Mouse (Mus musculus) neural tube, embryonic 14.5 days (tissue): ENCODE measurements around the gene 0610037L13Rik. TPM values are rescaled to one million over a fixed set of nuclear protein-coding genes. Genes with fewer than 3 reads are reported as not detected.

Source experiments
- ATAC-seq: fragments of 200-750 bp; cut with Nextera tagmentation; 2 replicates; pipeline ENCODE4 v1.8.0; 2017; ENCODE audit warnings: low read depth, mild to moderate bottlenecking, moderate TSS enrichment, moderate library complexity
- H3K27ac ChIP-seq: fragments of 300-500 bp; sonication (generic); 2 replicates; pipeline ENCODE4 v1.5.1; 2014; ENCODE audit warnings: low read depth, mild to moderate bottlenecking, control low read depth, low read length, moderate library complexity, mixed read lengths
- H3K27me3 ChIP-seq: fragments of 300-500 bp; sonication (generic); 2 replicates; pipeline ENCODE4 v1.6.1; 2014; ENCODE audit warnings: low read length; ENCODE audit not compliant: control insufficient read depth, insufficient read depth
- H3K36me3 ChIP-seq: fragments of 300-500 bp; sonication (generic); 2 replicates; pipeline ENCODE4 v1.6.1; 2014; ENCODE audit warnings: low read length, mixed read lengths; ENCODE audit not compliant: control insufficient read depth, insufficient read depth
- H3K4me1 ChIP-seq: fragments of 300-500 bp; sonication (generic); 2 replicates; pipeline ENCODE4 v1.6.1; 2014; ENCODE audit warnings: low read length; ENCODE audit not compliant: control insufficient read depth, insufficient read depth
- H3K4me2 ChIP-seq: fragments of 300-500 bp; sonication (generic); 2 replicates; pipeline ENCODE4 v1.6.1; 2014; ENCODE audit warnings: mild to moderate bottlenecking, low read depth, low read length, control low read depth
- H3K4me3 ChIP-seq: fragments of 300-500 bp; sonication (generic); 2 replicates; pipeline ENCODE4 v1.5.1; 2014; ENCODE audit warnings: low read depth, low read length, control low read depth, mixed read lengths
- H3K9ac ChIP-seq: fragments of 300-500 bp; sonication (generic); replicated peaks from 2 replicates; pipeline ENCODE4 v1.6.1; 2014; ENCODE audit warnings: low read depth, mild to moderate bottlenecking, control low read depth, low read length, mixed read lengths
- H3K9me3 ChIP-seq: fragments of 300-500 bp; sonication (generic); 2 replicates; pipeline ENCODE4 v1.6.1; 2016; ENCODE audit warnings: low read length; ENCODE audit not compliant: control insufficient read depth
- WGBS: fragments of 180-500 bp; shearing (Covaris S2); extraction: QIAGEN DNeasy Blood & Tissue Kit; methylation state at CpG from one replicate; pipeline ENCODE4 v1.1.7; 2014; 5-methylcytosine and 5-hydroxymethylcytosine counted together
- polyA plus RNA-seq: library from polyadenylated mRNA; unstranded; fragments of >200 nt; fragmentation: Nextera tagmentation; extraction: Ambion mirVana; gene quantifications from 2 replicates; pipeline ENCODE4 v1.2.1, GENCODE M21; 2014

Gene 0610037L13Rik
- polyA plus RNA-seq, 1 experiment from 2014 or later = 82.6 TPM

GRCm38 (mm10) chr4:107899211-107899927 lies 9.8 kb downstream of the 0610037L13Rik start:
- 86% methylated on average over 5 of the region's 5 CpGs for WGBS
- Histone ChIP-seq H3K4me3 (no peak overlapping the region), H3K4me1 (no peaks in the 10 kb centered on the region), H3K36me3 (peaks cover 20% of the 10 kb centered on the region; the same call in 1 of the 2 replicates), H3K4me2 (no peak overlapping the region), H3K9me3 (no peaks in the 10 kb centered on the region), H3K9ac (no peak overlapping the region), H3K27me3 (no peaks in the 10 kb centered on the region), H3K27ac (no peak overlapping the region)
- ATAC-seq = no peak

DNA sequence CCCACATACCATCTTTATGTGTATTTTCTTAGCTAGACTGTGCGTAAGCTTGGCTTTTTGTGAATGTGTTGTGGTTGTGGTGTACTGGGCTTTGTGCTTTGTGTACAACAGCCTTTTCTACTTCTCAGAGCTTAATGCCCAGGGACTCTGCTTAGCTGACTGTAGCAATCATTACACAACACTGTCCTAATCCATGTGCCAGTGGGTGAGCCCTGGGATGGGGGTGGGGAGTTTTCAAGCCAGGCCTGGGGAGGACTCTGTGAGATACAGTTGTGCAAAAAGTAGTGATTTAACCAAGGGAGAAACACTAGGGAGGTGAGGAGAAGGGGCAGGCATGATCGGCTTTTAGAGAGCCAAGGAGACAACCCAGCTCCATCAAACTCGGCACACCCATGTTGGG lies 10.6 kb downstream of the 0610037L13Rik start:
- Histone ChIP-seq H3K27ac (no peak overlapping the region), H3K4me1 (no peaks in the 10 kb centered on the region), H3K9ac (no peak overlapping the region), H3K4me3 (no peak overlapping the region), H3K4me2 (no peak overlapping the region), H3K36me3 (peaks cover 20% of the 10 kb centered on the region; the same call in 1 of the 2 replicates), H3K27me3 (no peaks in the 10 kb centered on the region), H3K9me3 (no peaks in the 10 kb centered on the region)
- WGBS = 98% methylated on average over 3 of the region's 3 CpGs
- ATAC-seq = no peak

DNA sequence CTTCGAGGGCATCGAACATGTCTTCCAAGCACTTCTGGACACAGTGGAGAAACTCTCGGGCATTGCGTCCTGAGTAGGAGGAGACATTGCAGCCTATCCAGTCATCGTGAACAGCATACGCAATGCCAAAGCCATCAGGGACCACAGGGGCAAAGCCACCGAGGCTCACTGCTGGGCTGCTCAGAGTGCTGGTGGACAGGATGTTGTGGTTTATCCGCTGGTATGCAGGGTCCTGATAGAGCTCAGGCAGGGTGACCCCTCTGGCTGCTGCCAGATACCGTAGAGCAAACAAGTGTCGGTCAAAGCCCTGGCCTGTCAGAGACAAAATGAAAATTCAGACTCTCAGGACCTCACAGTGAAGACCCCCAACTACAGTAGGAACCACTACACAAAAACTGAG lies 14.6 kb downstream of the 0610037L13Rik start:
- no peak for ATAC-seq
- Histone ChIP-seq H3K4me3 (no peak overlapping the region), H3K36me3 (no peaks in the 10 kb centered on the region), H3K27me3 (no peaks in the 10 kb centered on the region), H3K4me1 (no peaks in the 10 kb centered on the region), H3K9me3 (no peaks in the 10 kb centered on the region), H3K27ac (no peak overlapping the region), H3K4me2 (no peak overlapping the region), H3K9ac (no peak overlapping the region)
- WGBS = 98% methylated on average over 10 of the region's 10 CpGs

DNA sequence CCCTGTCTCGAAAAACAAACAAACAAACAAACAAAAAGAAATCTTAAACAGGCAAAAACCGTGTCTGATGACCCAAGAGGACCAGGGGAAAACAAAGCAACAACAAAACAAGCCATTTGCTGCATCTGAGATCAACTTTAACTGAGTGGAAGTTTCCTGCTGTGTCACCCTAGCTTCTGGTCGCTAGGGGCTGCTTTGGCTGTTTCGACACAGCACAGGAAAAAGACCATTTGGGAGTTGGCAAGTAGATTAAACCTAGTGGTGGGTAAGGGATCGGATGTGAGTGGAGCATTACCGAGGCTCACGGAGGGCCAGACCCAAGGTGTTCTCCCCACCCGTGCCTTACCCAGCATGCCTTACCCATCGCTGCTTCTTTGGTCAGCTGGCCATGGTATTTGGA lies 16.9 kb downstream of the 0610037L13Rik start:
- H3K4me2 ChIP-seq = no peak overlapping the region
- H3K4me3 ChIP-seq = no peak overlapping the region
- H3K9ac ChIP-seq = no peak overlapping the region
- H3K27ac ChIP-seq = no peak overlapping the region
- no peaks in the 10 kb centered on the region for H3K4me1 ChIP-seq
- no peaks in the 10 kb centered on the region for H3K36me3 ChIP-seq
- H3K27me3 ChIP-seq = no peaks in the 10 kb centered on the region
- WGBS = 95% methylated on average over 9 of the region's 9 CpGs
- no peaks in the 10 kb centered on the region for H3K9me3 ChIP-seq
- ATAC-seq = no peak

DNA sequence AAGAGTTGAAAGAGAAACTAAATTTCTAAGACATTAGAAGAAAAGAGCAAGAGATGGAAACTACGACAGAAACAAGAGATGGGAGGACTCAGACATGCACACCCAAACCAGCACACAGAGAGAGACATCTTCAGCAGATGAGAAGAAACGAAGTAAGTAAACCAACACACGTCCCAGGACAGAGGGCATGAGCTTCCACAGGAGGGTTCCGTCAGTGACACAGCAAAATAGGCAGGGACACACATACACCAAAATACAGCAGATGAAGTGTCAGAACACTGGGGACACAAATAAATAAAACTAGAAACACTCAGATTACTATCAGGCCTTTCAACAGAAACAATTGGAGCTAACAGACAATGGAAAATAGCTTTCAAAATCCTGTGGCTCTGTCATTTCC lies 20.4 kb downstream of the 0610037L13Rik start:
- Histone ChIP-seq H3K4me1 (no peaks in the 10 kb centered on the region), H3K9ac (no peak overlapping the region), H3K4me3 (no peak overlapping the region), H3K4me2 (no peak overlapping the region), H3K27ac (no peak overlapping the region), H3K36me3 (peaks cover 5% of the 10 kb centered on the region; the same call in 1 of the 2 replicates), H3K9me3 (no peaks in the 10 kb centered on the region), H3K27me3 (no peaks in the 10 kb centered on the region)
- ATAC-seq = no peak
- 94% methylated on average over 4 of the region's 4 CpGs for WGBS

DNA sequence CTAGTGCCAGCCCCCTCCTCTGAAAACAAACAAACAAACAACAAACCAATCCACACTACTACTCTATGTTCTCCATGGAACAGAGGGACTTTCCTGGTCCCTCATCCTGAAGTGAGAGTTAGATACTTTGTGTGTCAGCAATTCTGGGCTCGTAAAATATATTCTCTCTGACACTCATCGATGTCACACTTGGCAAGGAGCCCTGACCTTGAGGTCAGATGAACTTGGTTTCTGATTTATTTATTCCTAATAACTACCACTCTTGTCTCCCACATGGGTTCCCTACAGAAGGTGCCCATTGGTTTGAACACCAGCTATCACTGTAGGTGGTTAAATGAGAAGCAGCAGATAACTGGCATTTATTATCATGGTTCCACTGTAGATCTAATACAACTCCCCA lies 30.7 kb downstream of the 0610037L13Rik start:
- Histone ChIP-seq H3K4me3 (no peak overlapping the region), H3K9ac (no peak overlapping the region), H3K4me2 (no peak overlapping the region), H3K9me3 (no peaks in the 10 kb centered on the region), H3K27ac (no peak overlapping the region), H3K4me1 (no peaks in the 10 kb centered on the region), H3K36me3 (no peaks in the 10 kb centered on the region), H3K27me3 (no peaks in the 10 kb centered on the region)
- WGBS = 88% methylated on average over 2 of the region's 2 CpGs
- no peak for ATAC-seq

DNA sequence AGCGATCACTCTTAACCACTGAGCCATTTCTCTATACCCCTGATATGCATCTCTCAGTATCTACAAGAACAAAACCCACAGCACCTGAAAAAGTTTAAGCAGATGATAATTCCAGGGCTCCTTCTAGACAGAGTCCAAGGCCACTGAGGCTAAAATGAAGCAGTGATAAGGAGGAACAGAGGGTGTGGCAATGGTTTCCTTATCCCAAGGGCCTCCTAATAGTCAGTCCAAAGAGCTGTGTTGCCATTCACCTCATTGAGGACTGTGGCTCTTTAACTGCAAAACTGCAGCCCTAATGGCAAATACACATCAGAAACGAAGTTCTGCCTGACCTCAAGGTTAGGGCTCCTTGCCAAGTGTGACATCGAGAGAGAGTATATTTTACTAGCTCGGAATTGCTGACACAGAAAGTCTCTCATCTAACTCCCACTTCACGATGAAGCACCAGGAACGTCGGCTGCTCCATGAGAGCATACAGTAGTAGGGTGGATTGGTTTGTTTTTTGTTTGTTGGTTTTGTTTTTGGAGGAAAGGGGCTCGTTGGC lies 31.6 kb downstream of the 0610037L13Rik start:
- Histone ChIP-seq H3K4me2 (no peak overlapping the region), H3K4me3 (no peak overlapping the region), H3K27me3 (no peaks in the 10 kb centered on the region), H3K4me1 (no peaks in the 10 kb centered on the region), H3K27ac (no peak overlapping the region), H3K36me3 (no peaks in the 10 kb centered on the region), H3K9ac (no peak overlapping the region), H3K9me3 (no peaks in the 10 kb centered on the region)
- ATAC-seq = no peak
- WGBS = 72% methylated on average over 8 of the region's 8 CpGs

- no peak for ATAC-seq
- H3K9me3 ChIP-seq = no peaks in the 10 kb centered on the region
- no peak overlapping the region for H3K4me3 ChIP-seq
- H3K4me2 ChIP-seq = peak overlapping the region; percentile 83; the same call in 1 of the 2 replicates
- no peaks in the 10 kb centered on the region for H3K27me3 ChIP-seq
- no peak overlapping the region for H3K27ac ChIP-seq
- no peaks in the 10 kb centered on the region for H3K4me1 ChIP-seq
- H3K36me3 ChIP-seq = no peaks in the 10 kb centered on the region
- 47% methylated on average over 4 of the region's 4 CpGs for WGBS
- no peak overlapping the region for H3K9ac ChIP-seq
Measured at GRCm38 (mm10) chr4:107921952-107922351, 32.3 kb downstream of the 0610037L13Rik start.

DNA sequence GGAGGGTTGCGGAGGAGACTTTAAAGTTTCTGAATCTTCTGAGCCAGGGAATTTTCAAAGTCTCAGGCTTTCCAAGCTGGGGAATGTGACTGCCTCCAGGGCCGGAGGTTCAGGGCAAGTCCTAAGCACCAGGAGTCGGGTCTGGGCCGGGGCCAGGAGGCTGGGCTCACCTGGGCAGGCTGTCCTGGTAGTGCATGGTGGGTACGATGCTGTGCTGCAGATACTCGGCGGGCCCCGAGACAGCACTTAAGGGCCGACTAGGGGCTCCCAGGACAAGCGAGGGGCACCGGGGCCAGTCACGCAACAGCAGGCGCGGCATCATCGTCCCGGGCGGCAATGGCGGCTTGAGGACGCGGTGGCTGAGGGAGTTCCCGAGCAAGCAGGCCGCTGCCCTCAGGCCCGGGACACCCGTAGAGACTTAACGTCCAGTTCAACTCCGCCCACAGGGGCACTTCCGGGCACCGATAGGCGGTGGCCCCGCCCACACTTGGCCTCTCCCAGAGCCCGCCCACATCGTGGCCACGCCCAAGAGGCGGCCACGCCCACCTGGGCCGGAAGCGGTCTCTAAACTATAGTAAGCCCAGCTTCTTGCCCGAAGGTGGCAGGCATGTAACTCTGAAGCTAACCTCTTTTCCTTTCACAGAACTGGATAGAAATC lies 33.7 kb downstream of the 0610037L13Rik start, which contains the start of gene Cpt2:
Gene Cpt2 (minus strand): TSS at position 466 of the 658 bp plus-strand sequence.
- ATAC-seq = peak; percentile 91
- Histone ChIP-seq H3K4me1 (no peaks in the 10 kb centered on the region), H3K27me3 (no peaks in the 10 kb centered on the region), H3K4me2 (peak within 1 kb of the TSS; percentile 83), H3K27ac (no peak within 1 kb of the TSS), H3K9ac (peak within 1 kb of the TSS; percentile 74), H3K36me3 (no peaks in the 10 kb centered on the region), H3K9me3 (no peaks in the 10 kb centered on the region), H3K4me3 (peak within 1 kb of the TSS; percentile 68)
- 1% methylated on average over 38 of the region's 38 CpGs for WGBS
